Mouse (Mus musculus) liver, embryonic 14.5 days (tissue): ENCODE measurements around the gene Trim3.

ENCODE experiments used
- CTCF ChIP-seq: IDR thresholded peaks from 2 replicates; pipeline ENCODE4 v1.5.1; 2016; ENCODE audit warnings: antibody characterized with exemption, low read depth, control low read depth
- EP300 ChIP-seq: IDR thresholded peaks from 2 replicates; pipeline ENCODE4 v1.6.1; 2016; ENCODE audit warnings: antibody characterized with exemption, low read depth

- no peak for TF ChIP-seq CTCF
- no peak for TF ChIP-seq EP300
Measured at GRCm38 (mm10) chr7:105619701-105620100, 13.7 kb downstream of the Trim3 start.
